Mouse (Mus musculus) CH12.LX (cell line): ENCODE results near the gene LTO1. TPM values are rescaled to one million over a fixed set of nuclear protein-coding genes. Genes with fewer than 3 reads are reported as not detected.

Experiments
- DNase-seq: peaks from one replicate; pipeline ENCODE4 v3.0.0-alpha.2; 2013; ENCODE audit errors: extremely low read depth
- H3K27ac ChIP-seq: 2 replicates; pipeline ENCODE4 v1.5.1; 2012; ENCODE audit warnings: low read depth, mild to moderate bottlenecking, control low read depth, moderate library complexity; ENCODE audit not compliant: insufficient read depth
- H3K27me3 ChIP-seq: replicated peaks from 2 replicates; pipeline ENCODE3; 2012; ENCODE audit warnings: inconsistent platforms
- H3K36me3 ChIP-seq, 2 experiments: replicated peaks in 1 of 2; 2 replicates each; pipeline versions ENCODE3 to v1.6.1; 2012; ENCODE audit warnings: inconsistent platforms in 1 of 2, low read length in 1 of 2, mild to moderate bottlenecking in 1 of 2, mixed read lengths in 1 of 2, moderate library complexity in 1 of 2; ENCODE audit not compliant: control insufficient read depth in 1 of 2, insufficient read depth in 1 of 2
- H3K4me1 ChIP-seq, 2 experiments: 2 replicates each; pipeline ENCODE4 v1.6.1; 2012; ENCODE audit warnings: inconsistent platforms in 1 of 2, moderate library complexity in 1 of 2; ENCODE audit not compliant: insufficient read depth in 2 of 2, control insufficient read depth in 1 of 2
- H3K4me2 ChIP-seq: 2 replicates; pipeline ENCODE4 v1.6.1; 2012; ENCODE audit warnings: low read depth, mild to moderate bottlenecking, control low read depth; ENCODE audit not compliant: poor library complexity, insufficient read depth, severe bottlenecking
- H3K4me3 ChIP-seq, 3 experiments: fragments of 150-350 bp in 1 of 3; sonication (generic) in 1 of 3; replicated peaks in 1 of 3; 2 replicates each; pipeline versions ENCODE3 to v1.5.1; 2011 to 2012; ENCODE audit warnings: low read depth in 2 of 3, low read length in 2 of 3, mild to moderate bottlenecking in 2 of 3, moderate library complexity in 2 of 3, control low read depth in 1 of 3, improper control_type of control experiment in 1 of 3, inconsistent platforms in 1 of 3, mixed read lengths in 1 of 3; ENCODE audit not compliant: poor library complexity in 1 of 3
- H3K79me2 ChIP-seq: replicated peaks from 2 replicates; pipeline ENCODE4 v1.6.1; 2012; ENCODE audit warnings: mild to moderate bottlenecking, moderate library complexity; ENCODE audit not compliant: control insufficient read depth, poor library complexity, insufficient read depth, severe bottlenecking; ENCODE audit errors: extremely low read depth
- H3K9ac ChIP-seq: 2 replicates; pipeline ENCODE4 v1.6.1; 2012; ENCODE audit warnings: low read depth, mild to moderate bottlenecking, control low read depth, moderate library complexity; ENCODE audit not compliant: insufficient read depth
- H3K9me3 ChIP-seq: replicated peaks from 2 replicates; pipeline ENCODE3; 2012; ENCODE audit warnings: low read length, inconsistent platforms, mixed read lengths
- CHD2 ChIP-seq: IDR thresholded peaks from 2 replicates; pipeline ENCODE4 v1.6.1; 2011; ENCODE audit warnings: low read length, improper control_type of control experiment
- CTCF ChIP-seq, 2 experiments: IDR thresholded peaks in 1 of 2; conservative IDR thresholded peaks in 1 of 2; 2 replicates each; pipeline ENCODE4 v1.5.1; 2011 to 2012; ENCODE audit warnings: low read depth in 2 of 2, low read length in 2 of 2, improper control_type of control experiment in 1 of 2, inconsistent platforms in 1 of 2, mild to moderate bottlenecking in 1 of 2, moderate library complexity in 1 of 2
- ELF1 ChIP-seq: IDR thresholded peaks from 2 replicates; pipeline ENCODE4 v1.6.1; 2014; ENCODE audit warnings: low read depth, mild to moderate bottlenecking, inconsistent platforms, low read length, improper control_type of control experiment
- EP300 ChIP-seq: IDR thresholded peaks from 2 replicates; pipeline ENCODE4 v1.6.1; 2011; ENCODE audit warnings: low read length, improper control_type of control experiment
- JUN ChIP-seq: IDR thresholded peaks from 2 replicates; pipeline ENCODE4 v1.6.1; 2011; ENCODE audit warnings: low read depth, mild to moderate bottlenecking, low read length, improper control_type of control experiment, moderate library complexity; ENCODE audit not compliant: insufficient read depth
- JUND ChIP-seq: conservative IDR thresholded peaks from 2 replicates; pipeline ENCODE4 v1.6.1; 2011; ENCODE audit warnings: low read depth, low read length, improper control_type of control experiment
- MAZ ChIP-seq: IDR thresholded peaks from 2 replicates; pipeline ENCODE4 v1.6.1; 2012; ENCODE audit warnings: low read depth, mild to moderate bottlenecking, inconsistent platforms, low read length, improper control_type of control experiment, moderate library complexity
- MEF2A ChIP-seq: IDR thresholded peaks from 2 replicates; pipeline ENCODE4 v1.6.1; 2014; ENCODE audit warnings: low read depth, mild to moderate bottlenecking, inconsistent platforms, low read length, improper control_type of control experiment, borderline replicate concordance
- POLR2AphosphoS2 ChIP-seq: IDR thresholded peaks from 2 replicates; pipeline ENCODE4 v1.6.1; 2011; ENCODE audit warnings: low read depth, low read length, improper control_type of control experiment
- RAD21 ChIP-seq: IDR thresholded peaks from 2 replicates; pipeline ENCODE4 v1.6.1; 2011; ENCODE audit warnings: low read depth, mild to moderate bottlenecking, low read length, improper control_type of control experiment, moderate library complexity
- RCOR1 ChIP-seq: conservative IDR thresholded peaks from 2 replicates; pipeline ENCODE4 v1.6.1; 2012; ENCODE audit warnings: low read depth, mild to moderate bottlenecking, inconsistent platforms, low read length, improper control_type of control experiment
- SIN3A ChIP-seq: IDR thresholded peaks from 2 replicates; pipeline ENCODE4 v1.6.1; 2012; ENCODE audit warnings: low read length, improper control_type of control experiment, inconsistent platforms
- SMC3 ChIP-seq: IDR thresholded peaks from 2 replicates; pipeline ENCODE4 v1.6.1; 2011; ENCODE audit warnings: low read depth, low read length, improper control_type of control experiment
- TBP ChIP-seq: conservative IDR thresholded peaks from 2 replicates; pipeline ENCODE4 v1.6.1; 2011; ENCODE audit warnings: low read depth, low read length, improper control_type of control experiment
- TCF12 ChIP-seq: IDR thresholded peaks from 2 replicates; pipeline ENCODE4 v1.6.1; 2014; ENCODE audit warnings: low read depth, mild to moderate bottlenecking, inconsistent platforms, low read length, improper control_type of control experiment
- USF1 ChIP-seq: IDR thresholded peaks from 2 replicates; pipeline ENCODE4 v1.6.1; 2014; ENCODE audit warnings: low read depth, mild to moderate bottlenecking, inconsistent platforms, low read length, improper control_type of control experiment
- USF2 ChIP-seq: conservative IDR thresholded peaks from 2 replicates; pipeline ENCODE4 v1.6.1; 2011; ENCODE audit warnings: low read depth, low read length, improper control_type of control experiment
- ZC3H11A ChIP-seq: IDR thresholded peaks from 2 replicates; pipeline ENCODE4 v1.6.1; 2012; ENCODE audit warnings: low read depth, mild to moderate bottlenecking, inconsistent platforms, low read length, improper control_type of control experiment
- dilution Hi-C: fragments of 300-500 bp; cut with MboI; formaldehyde crosslinking; loops from 2 replicates; pipeline ENCODE4 v1.14.3; 2020; ENCODE audit warnings: low sequenced_read_pairs; ENCODE audit not compliant: extremely low pct_unique_long_range_greater_than_20kb, extremely low pct_ligation_motif_present
- in situ Hi-C: fragments of 300-500 bp; cut with MboI; formaldehyde crosslinking; loops from 3 replicates; pipeline ENCODE4 v1.14.3; 2019; ENCODE audit warnings: low sequenced_read_pairs, low pct_ligation_motif_present, low pct_unique_long_range_greater_than_20kb, mixed read lengths
- polyA plus RNA-seq: library from polyadenylated mRNA; unstranded; fragments of >175 nt; gene quantifications from 2 replicates; pipeline ENCODE4 v1.2.1, GENCODE M21; 2012; ENCODE audit warnings: low read depth; ENCODE audit not compliant: insufficient read length
- total RNA-seq, 2 experiments: library from RNA; depleted of rRNA; stranded (reverse); fragments of 300-350 nt in 1 of 2; fragments of >200 nt in 1 of 2; gene quantifications; 2 replicates each; pipeline ENCODE4 v1.2.3; 2012 to 2014

LTO1 gene
- total and polyA plus RNA-seq, 3 experiments: 4.0 to 10.7 (median 8.5) TPM

DNA sequence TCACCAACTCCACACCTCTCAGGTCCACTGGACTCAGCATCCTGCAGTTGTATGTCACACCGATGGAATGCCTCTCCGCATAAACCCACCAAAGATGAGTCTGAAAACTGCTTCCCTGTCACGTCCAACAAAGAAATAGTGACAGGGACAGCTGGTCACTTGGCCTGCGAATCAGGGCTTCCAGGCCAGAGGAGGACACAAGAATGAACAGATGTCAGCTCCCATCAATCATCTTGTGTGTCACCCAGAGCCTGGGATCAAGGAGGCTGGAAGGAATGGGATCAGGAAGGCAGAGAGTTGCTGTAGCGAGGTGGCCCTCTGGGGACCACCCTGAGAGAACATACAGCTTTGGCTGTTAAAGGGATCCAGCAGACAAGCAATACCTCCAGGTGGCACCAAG is 20.0 kb downstream of the LTO1 start:
- no peak for DNase-seq
- in situ Hi-C loops (loop anchor here (5.0 kb wide), 2 partner anchors 182 to 307 kb away; no protein-coding TSS in a partner anchor), dilution Hi-C loops (no loop called here)
- no peak overlapping the region for H3K9ac ChIP-seq
- H3K4me3 ChIP-seq: no peak overlapping the region
- no peak overlapping the region for H3K27ac ChIP-seq
- peaks cover 2 to 24% of the 10 kb centered on the region in 2 experiments; a peak in 3 of 4 replicates for H3K4me1 ChIP-seq
- no peaks in the 10 kb centered on the region for H3K79me2 ChIP-seq
- H3K4me2 ChIP-seq: no peak overlapping the region
- peaks cover 0 to 5% of the 10 kb centered on the region in 2 experiments for H3K36me3 ChIP-seq
- no peak for TF ChIP-seq TBP
- TF ChIP-seq MAZ: no peak
- no peak for TF ChIP-seq RCOR1
- no peak for TF ChIP-seq RAD21
- no peak for TF ChIP-seq POLR2AphosphoS2
- no peak for TF ChIP-seq JUN
- no peak for TF ChIP-seq ZC3H11A
- TF ChIP-seq USF2: no peak
- no peak for TF ChIP-seq ELF1
- no peak for TF ChIP-seq JUND
- no peak for TF ChIP-seq CTCF (conservative IDR thresholded peaks at IDR 0.05 in 1 of 2, IDR thresholded peaks at IDR 0.05 in 1 of 2; ENCODE audit: low read depth in 2 of 2, low read length in 2 of 2)
- TF ChIP-seq EP300: no peak
- no peak for TF ChIP-seq SMC3
- TF ChIP-seq MEF2A: no peak
- TF ChIP-seq SIN3A: no peak
- no peak for TF ChIP-seq CHD2
- TF ChIP-seq TCF12: no peak
- H3K27me3 ChIP-seq: peaks cover 43% of the 10 kb centered on the region
- no peaks in the 10 kb centered on the region for H3K9me3 ChIP-seq

DNA sequence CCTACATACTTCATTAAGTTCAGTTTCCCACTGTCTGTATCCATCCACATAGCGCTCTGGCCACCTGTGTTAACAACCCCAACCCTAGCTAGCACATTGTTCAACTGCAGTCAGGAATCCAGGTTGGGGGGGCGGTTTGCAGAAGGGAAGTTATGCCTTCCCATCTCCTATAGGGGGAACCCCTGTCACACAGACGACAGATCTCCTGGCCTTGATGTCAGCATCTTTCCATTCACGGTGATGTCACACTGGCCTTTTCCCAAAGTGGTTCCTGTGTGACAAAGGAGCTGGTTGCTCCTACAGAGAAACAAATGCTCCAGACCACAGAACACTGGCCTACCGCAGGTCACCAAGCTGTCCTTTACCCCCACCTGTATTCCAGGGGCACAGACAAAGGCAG is 20.7 kb downstream of the LTO1 start:
- H3K4me3 ChIP-seq: no peak overlapping the region
- H3K27me3 ChIP-seq: peaks cover 49% of the 10 kb centered on the region
- dilution Hi-C loops: no loop called here
- H3K27ac ChIP-seq: no peak overlapping the region
- H3K4me2 ChIP-seq: no peak overlapping the region
- no peaks in the 10 kb centered on the region for H3K79me2 ChIP-seq
- in situ Hi-C loops: loop anchor here (5.0 kb wide), 2 partner anchors 182 to 307 kb away; no protein-coding TSS in a partner anchor
- no peak for DNase-seq
- no peak overlapping the region for H3K9ac ChIP-seq
- peaks cover 2 to 28% of the 10 kb centered on the region in 2 experiments; a peak in 3 of 4 replicates for H3K4me1 ChIP-seq
- no peaks in the 10 kb centered on the region for H3K36me3 ChIP-seq
- no peaks in the 10 kb centered on the region for H3K9me3 ChIP-seq
- no peak for TF ChIP-seq USF1
- peak in 1 of 2 experiments; percentile 60; a peak in 3 of 4 replicates for TF ChIP-seq CTCF (conservative IDR thresholded peaks at IDR 0.05 in 1 of 2, IDR thresholded peaks at IDR 0.05 in 1 of 2; ENCODE audit: low read depth in 2 of 2, low read length in 2 of 2)
- no peak for TF ChIP-seq EP300
- peak; percentile 55 for TF ChIP-seq RAD21
- peak; percentile 23; the same call in 1 of the 2 replicates for TF ChIP-seq SMC3
